Mouse (Mus musculus) stomach, postnatal 0 days (tissue): ENCODE results near the gene Rbx1.

Source experiments
- CTCF ChIP-seq: IDR thresholded peaks from 2 replicates; pipeline ENCODE4 v1.5.1; 2016; ENCODE audit warnings: antibody characterized with exemption, low read depth, mild to moderate bottlenecking, moderate library complexity
- EP300 ChIP-seq: optimal IDR thresholded peaks from 2 replicates; pipeline ENCODE3; 2016; ENCODE audit warnings: antibody characterized with exemption

- TF ChIP-seq CTCF, result no peak
- no peak for TF ChIP-seq EP300
Measured at GRCm38 (mm10) chr15:81439236-81439635, 26.9 kb upstream of the Rbx1 start.
